Mouse (Mus musculus) neural tube, embryonic 14.5 days (tissue): Measurements from ENCODE around the gene Aff3. TPM values are rescaled to one million over a fixed set of nuclear protein-coding genes. Genes with fewer than 3 reads are reported as not detected.

ENCODE experiments used
- ATAC-seq: fragments of 200-750 bp; cut with Nextera tagmentation; 2 replicates; pipeline ENCODE4 v1.8.0; 2017; ENCODE audit warnings: low read depth, mild to moderate bottlenecking, moderate TSS enrichment, moderate library complexity
- H3K27ac ChIP-seq: fragments of 300-500 bp; sonication (generic); 2 replicates; pipeline ENCODE4 v1.5.1; 2014; ENCODE audit warnings: low read depth, mild to moderate bottlenecking, control low read depth, low read length, moderate library complexity, mixed read lengths
- H3K27me3 ChIP-seq: fragments of 300-500 bp; sonication (generic); 2 replicates; pipeline ENCODE4 v1.6.1; 2014; ENCODE audit warnings: low read length; ENCODE audit not compliant: control insufficient read depth, insufficient read depth
- H3K36me3 ChIP-seq: fragments of 300-500 bp; sonication (generic); 2 replicates; pipeline ENCODE4 v1.6.1; 2014; ENCODE audit warnings: low read length, mixed read lengths; ENCODE audit not compliant: control insufficient read depth, insufficient read depth
- H3K4me1 ChIP-seq: fragments of 300-500 bp; sonication (generic); 2 replicates; pipeline ENCODE4 v1.6.1; 2014; ENCODE audit warnings: low read length; ENCODE audit not compliant: control insufficient read depth, insufficient read depth
- H3K4me2 ChIP-seq: fragments of 300-500 bp; sonication (generic); 2 replicates; pipeline ENCODE4 v1.6.1; 2014; ENCODE audit warnings: mild to moderate bottlenecking, low read depth, low read length, control low read depth
- H3K4me3 ChIP-seq: fragments of 300-500 bp; sonication (generic); 2 replicates; pipeline ENCODE4 v1.5.1; 2014; ENCODE audit warnings: low read depth, low read length, control low read depth, mixed read lengths
- H3K9ac ChIP-seq: fragments of 300-500 bp; sonication (generic); replicated peaks from 2 replicates; pipeline ENCODE4 v1.6.1; 2014; ENCODE audit warnings: low read depth, mild to moderate bottlenecking, control low read depth, low read length, mixed read lengths
- H3K9me3 ChIP-seq: fragments of 300-500 bp; sonication (generic); 2 replicates; pipeline ENCODE4 v1.6.1; 2016; ENCODE audit warnings: low read length; ENCODE audit not compliant: control insufficient read depth
- WGBS: fragments of 180-500 bp; shearing (Covaris S2); extraction: QIAGEN DNeasy Blood & Tissue Kit; methylation state at CpG from one replicate; pipeline ENCODE4 v1.1.7; 2014; 5-methylcytosine and 5-hydroxymethylcytosine counted together
- polyA plus RNA-seq: library from polyadenylated mRNA; unstranded; fragments of >200 nt; fragmentation: Nextera tagmentation; extraction: Ambion mirVana; gene quantifications from 2 replicates; pipeline ENCODE4 v1.2.1, GENCODE M21; 2014

The Aff3 gene
- polyA plus RNA-seq, 1 experiment from 2014 or later = 26.6 TPM

DNA sequence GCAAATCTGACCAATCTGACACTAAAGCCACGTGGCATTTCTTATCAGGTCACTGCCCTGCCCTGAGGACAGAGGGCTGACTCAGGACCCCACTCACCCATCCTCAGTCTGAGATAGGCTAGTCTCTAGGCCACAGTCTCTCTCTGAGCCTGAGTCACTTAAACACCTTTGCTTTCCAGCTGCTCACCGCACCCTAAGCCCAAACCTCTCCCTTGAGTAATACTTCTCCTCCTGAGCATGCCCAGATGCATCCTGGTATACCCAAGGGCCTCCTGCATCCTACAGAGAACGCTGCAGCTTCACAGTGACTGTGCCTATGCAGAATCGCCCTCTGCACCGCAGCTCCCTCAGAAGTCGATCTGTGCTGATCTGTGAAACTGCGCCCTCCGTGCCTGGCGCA lies 117.1 kb downstream of the Aff3 start:
- Histone ChIP-seq H3K9ac (no peak overlapping the region), H3K4me1 (peaks cover 42% of the 10 kb centered on the region), H3K36me3 (no peaks in the 10 kb centered on the region), H3K27ac (no peak overlapping the region), H3K4me2 (no peak overlapping the region), H3K4me3 (no peak overlapping the region), H3K27me3 (no peaks in the 10 kb centered on the region), H3K9me3 (no peaks in the 10 kb centered on the region)
- 82% methylated on average over 9 of the region's 9 CpGs for WGBS
- no peak for ATAC-seq

DNA sequence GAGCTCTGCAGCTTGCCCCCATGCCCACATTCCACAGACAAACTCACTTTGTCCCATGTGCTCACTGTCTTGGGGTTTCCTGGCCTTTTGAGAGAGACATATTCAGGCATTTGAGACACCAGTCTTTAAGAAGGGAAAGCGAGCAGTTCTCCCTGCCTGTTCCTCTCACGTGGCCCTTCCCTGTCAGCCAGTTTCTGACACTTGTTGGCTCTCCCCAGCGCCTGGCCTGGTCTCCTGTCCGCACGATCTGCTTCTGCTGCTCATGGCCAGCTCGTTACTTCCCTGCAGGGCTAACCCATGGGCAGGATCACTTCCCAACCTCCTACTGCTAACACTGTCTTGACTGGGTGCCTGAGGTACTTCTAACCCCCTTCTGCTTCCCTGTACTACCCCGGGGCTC lies 118.1 kb downstream of the Aff3 start:
- H3K27ac ChIP-seq = peak overlapping the region; percentile 40; the same call in 1 of the 2 replicates
- 70% methylated on average over 7 of the region's 7 CpGs for WGBS
- H3K36me3 ChIP-seq = no peaks in the 10 kb centered on the region
- H3K27me3 ChIP-seq = no peaks in the 10 kb centered on the region
- no peak overlapping the region for H3K4me2 ChIP-seq
- H3K9ac ChIP-seq = no peak overlapping the region
- no peak for ATAC-seq
- no peak overlapping the region for H3K4me3 ChIP-seq
- peaks cover 42% of the 10 kb centered on the region for H3K4me1 ChIP-seq
- H3K9me3 ChIP-seq = no peaks in the 10 kb centered on the region

DNA sequence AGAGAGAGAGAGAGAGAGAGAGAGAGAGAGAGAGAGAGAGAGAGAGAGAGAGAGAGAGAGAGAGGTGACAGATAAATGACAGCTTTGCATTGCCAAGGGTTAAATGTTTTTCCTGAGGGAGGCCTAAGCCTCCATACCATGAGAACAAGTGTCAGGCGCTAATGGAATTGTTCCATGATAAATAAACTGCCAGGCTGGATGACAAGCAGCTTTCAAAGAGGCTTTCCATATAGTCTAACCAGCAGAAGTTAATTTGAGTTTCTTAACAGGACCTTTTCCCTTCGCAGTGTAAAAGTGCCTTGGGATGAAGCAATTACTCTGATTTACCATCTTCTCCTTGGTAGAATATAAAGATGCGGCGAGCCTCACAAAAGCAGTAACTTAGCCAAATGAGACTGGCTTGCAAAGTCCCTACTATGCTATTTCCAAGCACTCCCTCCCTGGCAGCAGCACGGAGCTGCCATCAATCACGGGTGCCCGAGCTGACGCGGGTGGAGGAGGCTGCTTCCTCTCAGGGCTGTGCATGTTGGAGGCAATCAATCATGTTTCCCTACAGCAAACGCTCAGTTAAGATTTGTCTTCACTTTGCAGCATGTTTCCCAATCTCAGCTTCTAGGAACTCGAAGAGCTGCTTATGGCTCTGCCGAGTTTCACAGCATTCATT lies 119.3 kb downstream of the Aff3 start:
- H3K4me2 ChIP-seq = no peak overlapping the region
- H3K27me3 ChIP-seq = no peaks in the 10 kb centered on the region
- no peaks in the 10 kb centered on the region for H3K9me3 ChIP-seq
- peak; percentile 89 for ATAC-seq
- no peaks in the 10 kb centered on the region for H3K36me3 ChIP-seq
- peaks cover 42% of the 10 kb centered on the region for H3K4me1 ChIP-seq
- no peak overlapping the region for H3K4me3 ChIP-seq
- H3K9ac ChIP-seq = no peak overlapping the region
- H3K27ac ChIP-seq = peak overlapping the region; percentile 58; the same call in 1 of the 2 replicates
- 8% methylated on average over 12 of the region's 12 CpGs for WGBS

DNA sequence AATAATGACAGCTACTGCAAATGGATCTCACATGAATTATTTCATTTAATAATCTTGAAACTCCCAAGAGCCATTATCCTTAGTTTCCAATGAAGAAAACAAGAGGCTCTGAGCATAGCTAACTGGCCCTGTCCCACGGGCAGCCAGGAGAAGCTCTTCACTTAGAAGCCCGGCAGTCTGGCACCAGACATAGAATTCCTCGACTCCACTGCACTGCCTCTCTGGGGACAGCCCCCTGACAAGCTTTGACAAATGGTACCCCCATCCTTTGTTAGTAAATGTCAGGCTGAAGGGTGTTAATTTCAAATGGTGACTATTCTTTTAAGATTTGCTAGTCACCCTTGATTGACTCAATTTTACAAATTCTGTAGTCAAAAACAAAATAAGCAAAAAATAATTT lies 120.3 kb downstream of the Aff3 start:
- peaks cover 42% of the 10 kb centered on the region for H3K4me1 ChIP-seq
- ATAC-seq = no peak
- H3K27me3 ChIP-seq = no peaks in the 10 kb centered on the region
- 11% methylated on average over 3 of the region's 3 CpGs for WGBS
- no peak overlapping the region for H3K4me2 ChIP-seq
- H3K27ac ChIP-seq = peak overlapping the region; percentile 57; the same call in 1 of the 2 replicates
- H3K9ac ChIP-seq = no peak overlapping the region
- no peaks in the 10 kb centered on the region for H3K36me3 ChIP-seq
- no peak overlapping the region for H3K4me3 ChIP-seq
- H3K9me3 ChIP-seq = no peaks in the 10 kb centered on the region

DNA sequence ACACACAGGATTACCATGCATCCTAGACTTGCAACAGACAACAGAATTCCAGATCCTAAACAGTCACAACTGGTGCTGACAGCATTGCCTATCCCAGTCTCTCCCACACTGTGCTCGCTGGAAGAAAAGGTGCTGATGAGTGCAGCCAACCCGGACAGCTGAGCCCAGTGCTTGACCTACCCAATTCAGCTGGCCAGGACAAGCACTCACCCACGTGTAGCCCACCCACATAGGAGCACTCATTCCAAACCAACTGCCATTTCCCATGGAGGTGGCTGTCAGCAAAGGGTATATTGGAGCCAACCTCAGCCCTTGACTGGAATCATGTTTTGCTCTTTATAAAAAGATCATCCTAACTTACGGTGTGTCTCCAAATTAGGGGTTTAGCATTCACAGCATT lies 123.2 kb downstream of the Aff3 start:
- WGBS = 76% methylated on average over 4 of the region's 4 CpGs
- no peak overlapping the region for H3K4me2 ChIP-seq
- H3K9me3 ChIP-seq = no peaks in the 10 kb centered on the region
- no peak for ATAC-seq
- peaks cover 50% of the 10 kb centered on the region for H3K4me1 ChIP-seq
- H3K9ac ChIP-seq = no peak overlapping the region
- H3K36me3 ChIP-seq = no peaks in the 10 kb centered on the region
- H3K4me3 ChIP-seq = no peak overlapping the region
- no peaks in the 10 kb centered on the region for H3K27me3 ChIP-seq
- H3K27ac ChIP-seq = no peak overlapping the region

GRCm38 (mm10) chr1:38536929-38537540 lies 127.7 kb downstream of the Aff3 start:
- H3K4me3 ChIP-seq = no peak overlapping the region
- 23% methylated on average over 16 of the region's 16 CpGs for WGBS
- H3K4me1 ChIP-seq = peaks cover 24% of the 10 kb centered on the region
- no peaks in the 10 kb centered on the region for H3K27me3 ChIP-seq
- H3K36me3 ChIP-seq = no peaks in the 10 kb centered on the region
- peak; percentile 68 for ATAC-seq
- no peak overlapping the region for H3K4me2 ChIP-seq
- H3K9me3 ChIP-seq = no peaks in the 10 kb centered on the region
- 0 out of 2 replicates have a peak overlapping the region, but pooled peaks have one; percentile 17 for H3K27ac ChIP-seq
- H3K9ac ChIP-seq = no peak overlapping the region

DNA sequence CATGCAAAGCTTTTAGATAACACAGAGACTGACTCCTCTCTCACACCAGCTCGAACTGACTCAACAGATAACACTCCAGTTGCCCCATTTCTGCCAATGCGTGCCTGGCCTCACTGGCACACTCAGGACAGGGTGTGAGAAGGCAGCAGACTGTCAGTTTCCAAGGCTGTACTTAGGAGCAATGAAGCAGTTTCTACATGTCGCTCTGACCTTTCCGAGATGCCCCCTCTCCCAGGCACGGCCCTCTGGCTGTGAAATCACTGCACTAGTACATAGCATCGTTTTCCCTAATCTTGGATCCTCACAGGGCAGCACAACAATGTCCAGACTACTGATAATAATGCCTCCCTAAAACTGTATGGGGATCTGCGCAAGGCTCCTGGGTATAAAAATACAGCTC lies 132.2 kb downstream of the Aff3 start:
- no peak for ATAC-seq
- Histone ChIP-seq H3K27me3 (no peaks in the 10 kb centered on the region), H3K27ac (no peak overlapping the region), H3K4me3 (no peak overlapping the region), H3K4me2 (no peak overlapping the region), H3K9me3 (no peaks in the 10 kb centered on the region), H3K36me3 (no peaks in the 10 kb centered on the region), H3K9ac (no peak overlapping the region), H3K4me1 (peaks cover 11% of the 10 kb centered on the region)
- WGBS = 92% methylated on average over 7 of the region's 7 CpGs

GRCm38 (mm10) chr1:38528607-38529006 lies 136.1 kb downstream of the Aff3 start:
- no peaks in the 10 kb centered on the region for H3K27me3 ChIP-seq
- no peak overlapping the region for H3K9ac ChIP-seq
- peaks cover 4% of the 10 kb centered on the region; the same call in 1 of the 2 replicates for H3K4me1 ChIP-seq
- WGBS = 89% methylated on average over 5 of the region's 5 CpGs
- no peak overlapping the region for H3K27ac ChIP-seq
- no peaks in the 10 kb centered on the region for H3K9me3 ChIP-seq
- H3K4me2 ChIP-seq = no peak overlapping the region
- ATAC-seq = no peak
- H3K4me3 ChIP-seq = no peak overlapping the region
- 0 out of 2 replicates have a peak, but pooled peaks cover 4% of the 10 kb centered on the region for H3K36me3 ChIP-seq

DNA sequence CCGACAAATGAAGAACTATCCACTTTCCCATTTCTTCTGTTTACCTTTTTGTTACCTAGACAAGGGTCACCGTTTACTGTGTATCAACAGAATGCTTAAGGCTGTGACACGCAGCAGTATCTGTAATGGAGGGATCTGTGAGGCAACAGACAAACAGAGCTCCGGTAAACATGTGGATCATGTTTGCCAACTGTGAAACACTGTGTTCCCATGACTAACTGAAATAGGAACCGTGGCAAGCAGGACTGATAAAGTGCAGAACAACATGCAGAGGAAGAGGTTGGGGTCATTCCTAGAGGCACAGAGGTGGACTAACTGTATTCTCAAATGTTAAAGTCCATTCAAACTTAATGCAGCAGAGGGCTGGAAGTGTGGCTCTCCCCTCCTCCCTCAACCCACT lies 138.2 kb downstream of the Aff3 start:
- Histone ChIP-seq H3K4me3 (no peak overlapping the region), H3K4me1 (peaks cover 4% of the 10 kb centered on the region; the same call in 1 of the 2 replicates), H3K9me3 (no peaks in the 10 kb centered on the region), H3K27me3 (no peaks in the 10 kb centered on the region), H3K36me3 (0 out of 2 replicates have a peak, but pooled peaks cover 4% of the 10 kb centered on the region), H3K4me2 (no peak overlapping the region), H3K27ac (no peak overlapping the region), H3K9ac (no peak overlapping the region)
- 91% methylated on average over 5 of the region's 5 CpGs for WGBS
- no peak for ATAC-seq
